Mouse (Mus musculus) embryonic fibroblast, embryonic 13.5 days (primary cell): Measurements from ENCODE around the gene Smg8. TPM values are rescaled to one million over a fixed set of nuclear protein-coding genes. Genes with fewer than 3 reads are reported as not detected.

Experiments used
- H3K27ac ChIP-seq: 2 replicates; pipeline ENCODE4 v1.5.1; 2012; ENCODE audit warnings: low read length, control low read depth, inconsistent platforms; ENCODE audit not compliant: insufficient read depth
- H3K4me1 ChIP-seq: 2 replicates; pipeline ENCODE4 v1.6.1; 2011; ENCODE audit warnings: low read length; ENCODE audit not compliant: control insufficient read depth, insufficient read depth
- H3K4me3 ChIP-seq: 2 replicates; pipeline ENCODE4 v1.5.1; 2011; ENCODE audit warnings: mild to moderate bottlenecking, control low read depth, low read length; ENCODE audit not compliant: insufficient read depth
- CTCF ChIP-seq: IDR thresholded peaks from 2 replicates; pipeline ENCODE4 v1.5.1; 2011; ENCODE audit warnings: mild to moderate bottlenecking, control low read depth, low read length, moderate library complexity, borderline replicate concordance; ENCODE audit not compliant: insufficient read depth
- POLR2A ChIP-seq: IDR thresholded peaks from 2 replicates; pipeline ENCODE4 v1.6.1; 2011; ENCODE audit warnings: low read depth, mild to moderate bottlenecking, control low read depth, low read length, moderate library complexity
- polyA plus RNA-seq: library from polyadenylated mRNA; stranded (reverse); fragments of >200 nt; gene quantifications from 2 replicates; pipeline ENCODE4 v1.2.4, GENCODE M21; 2011; ENCODE audit warnings: low read depth; ENCODE audit not compliant: missing spikeins, insufficient read length

Gene Smg8
- polyA plus RNA-seq, 1 experiment: 20.9 TPM

- H3K27ac ChIP-seq: no peak overlapping the region
Observed at GRCm38 (mm10) chr11:87046968-87047367, 39.6 kb downstream of the Smg8 start.

GRCm38 (mm10) chr11:87043052-87043451, 43.5 kb downstream of the Smg8 start:
- TF ChIP-seq POLR2A (no peak), CTCF (no peak)
- no peaks in the 10 kb centered on the region for H3K4me1 ChIP-seq
- H3K27ac ChIP-seq: no peak overlapping the region
- no peak overlapping the region for H3K4me3 ChIP-seq

More at GRCm38 (mm10) chr11:87046968-87047367, 39.6 kb downstream of the Smg8 start:
- H3K4me3 ChIP-seq: no peak overlapping the region
- TF ChIP-seq POLR2A (no peak), CTCF (no peak)
- H3K4me1 ChIP-seq: peaks cover 3% of the 10 kb centered on the region; the same call in 1 of the 2 replicates

- H3K27ac ChIP-seq: no peak overlapping the region
- no peak for TF ChIP-seq POLR2A
- TF ChIP-seq CTCF: no peak
- H3K4me1 ChIP-seq: no peaks in the 10 kb centered on the region
- no peak overlapping the region for H3K4me3 ChIP-seq
Observed at GRCm38 (mm10) chr11:87039307-87039963, 47.1 kb downstream of the Smg8 start.

GRCm38 (mm10) chr11:87036180-87036579, 50.4 kb downstream of the Smg8 start:
- Histone ChIP-seq H3K27ac (no peak overlapping the region), H3K4me3 (no peak overlapping the region), H3K4me1 (no peaks in the 10 kb centered on the region)
- TF ChIP-seq POLR2A: no peak
- 0 out of 2 replicates have a peak, but pooled peaks have one; percentile 10 for TF ChIP-seq CTCF

GRCm38 (mm10) chr11:87028212-87028611, 58.4 kb downstream of the Smg8 start:
- Histone ChIP-seq H3K4me3 (no peak overlapping the region), H3K4me1 (peaks cover 5% of the 10 kb centered on the region), H3K27ac (no peak overlapping the region)
- TF ChIP-seq POLR2A (no peak), CTCF (no peak)

Other genes starting within 250 kb of the Smg8 start
- gene Ypel2, start 93.1 kb downstream of the Smg8 start, polyA plus RNA-seq: 10.2 and 10.4 TPM in 2 replicates
- gene Gdpd1, start 12.7 kb downstream of the Smg8 start, polyA plus RNA-seq: 11.6 and 12.0 TPM in 2 replicates
- 20.5 and 30.1 TPM in 2 replicates for gene Prr11, start 21.9 kb upstream of the Smg8 start, polyA plus RNA-seq
- gene Ska2, start 22.5 kb upstream of the Smg8 start, polyA plus RNA-seq: 51.2 and 75.7 TPM in 2 replicates
- 16.1 and 23.3 TPM in 2 replicates for gene Trim37, start 40.3 kb upstream of the Smg8 start, polyA plus RNA-seq